Mouse (Mus musculus): Measurements from ENCODE around the gene Avil. TPM values are rescaled to one million over a fixed set of nuclear protein-coding genes. Genes with fewer than 3 reads are reported as not detected.

Gene Avil
- polyA plus RNA-seq, 1 experiment from 2014 or later, result 0.13 TPM

GRCm38 (mm10) chr10:126961757-126962156 is 38.8 kb upstream of the Avil start:
- H3K9ac ChIP-seq (replicated peaks; ENCODE audit: low read depth), result no peak overlapping the region
- 50% methylated on average over 10 of the region's 10 CpGs for WGBS
- peak overlapping the region; percentile 85 for H3K27ac ChIP-seq (ENCODE audit: low read length)
- DNase-seq (ENCODE audit: low spot score) (peak; percentile 87), ATAC-seq (peak; percentile 62)
- H3K4me2 ChIP-seq (replicated peaks; ENCODE audit: low read depth, low read length), result 0 out of 2 replicates have a peak overlapping the region, but pooled peaks have one; percentile 5
- no peaks in the 10 kb centered on the region for H3K36me3 ChIP-seq (ENCODE audit: insufficient read depth, low read length)
- no peak; the same call in 1 of the 2 replicates for TF ChIP-seq EP300 (IDR thresholded peaks at IDR 0.05)
- TF ChIP-seq CTCF (IDR thresholded peaks at IDR 0.05), result no peak
- no peaks in the 10 kb centered on the region for H3K9me3 ChIP-seq (ENCODE audit: low read length)
- no peaks in the 10 kb centered on the region for H3K27me3 ChIP-seq (replicated peaks; ENCODE audit: insufficient read depth, low read length)
- peaks cover 7% of the 10 kb centered on the region for H3K4me1 ChIP-seq (ENCODE audit: insufficient read depth, low read depth, low read length)
- H3K4me3 ChIP-seq (ENCODE audit: low read depth, low read length), result no peak overlapping the region

GRCm38 (mm10) chr10:126962271-126962965 is 38.1 kb upstream of the Avil start:
- no peaks in the 10 kb centered on the region for H3K36me3 ChIP-seq (ENCODE audit: insufficient read depth, low read length)
- H3K4me3 ChIP-seq (ENCODE audit: low read depth, low read length), result no peak overlapping the region
- no peak overlapping the region; the same call in 1 of the 2 replicates for H3K9ac ChIP-seq (replicated peaks; ENCODE audit: low read depth)
- peak overlapping the region; percentile 5; the same call in 1 of the 2 replicates for H3K4me2 ChIP-seq (replicated peaks; ENCODE audit: low read depth, low read length)
- no peaks in the 10 kb centered on the region for H3K27me3 ChIP-seq (replicated peaks; ENCODE audit: insufficient read depth, low read length)
- TF ChIP-seq EP300 (IDR thresholded peaks at IDR 0.05), result no peak
- 0 out of 2 replicates have a peak, but pooled peaks have one; percentile 6 for TF ChIP-seq CTCF (IDR thresholded peaks at IDR 0.05)
- WGBS, result 22% methylated on average over 15 of the region's 15 CpGs
- peaks cover 7% of the 10 kb centered on the region for H3K4me1 ChIP-seq (ENCODE audit: insufficient read depth, low read depth, low read length)
- DNase-seq (ENCODE audit: low spot score) (peak; percentile 95), ATAC-seq (peak; percentile 81)
- peak overlapping the region; percentile 85 for H3K27ac ChIP-seq (ENCODE audit: low read length)
- H3K9me3 ChIP-seq (ENCODE audit: low read length), result no peaks in the 10 kb centered on the region

GRCm38 (mm10) chr10:126962966-126963330 is 37.6 kb upstream of the Avil start:
- WGBS, result 34% methylated on average over 6 of the region's 6 CpGs
- DNase-seq (ENCODE audit: low spot score), result no peak

GRCm38 (mm10) chr10:126963821-126964220 is 36.7 kb upstream of the Avil start:
- peak overlapping the region; percentile 85 for H3K27ac ChIP-seq (ENCODE audit: low read length)
- H3K4me2 ChIP-seq (replicated peaks; ENCODE audit: low read depth, low read length), result no peak overlapping the region
- ATAC-seq (no peak), DNase-seq (ENCODE audit: low spot score) (no peak)
- no peak overlapping the region for H3K9ac ChIP-seq (replicated peaks; ENCODE audit: low read depth)
- no peaks in the 10 kb centered on the region for H3K27me3 ChIP-seq (replicated peaks; ENCODE audit: insufficient read depth, low read length)
- 80% methylated on average over 8 of the region's 8 CpGs for WGBS
- TF ChIP-seq CTCF (IDR thresholded peaks at IDR 0.05) (no peak), EP300 (IDR thresholded peaks at IDR 0.05) (no peak)
- H3K4me1 ChIP-seq (ENCODE audit: insufficient read depth, low read depth, low read length), result peaks cover 7% of the 10 kb centered on the region
- H3K4me3 ChIP-seq (ENCODE audit: low read depth, low read length), result no peak overlapping the region
- H3K36me3 ChIP-seq (ENCODE audit: insufficient read depth, low read length), result no peaks in the 10 kb centered on the region
- no peaks in the 10 kb centered on the region for H3K9me3 ChIP-seq (ENCODE audit: low read length)

More at GRCm38 (mm10) chr10:126962966-126963330, 37.6 kb upstream of the Avil start:
- no peak overlapping the region for H3K4me3 ChIP-seq (ENCODE audit: low read depth, low read length)
- peak overlapping the region; percentile 85 for H3K27ac ChIP-seq (ENCODE audit: low read length)
- no peak overlapping the region for H3K4me2 ChIP-seq (replicated peaks; ENCODE audit: low read depth, low read length)
- H3K27me3 ChIP-seq (replicated peaks; ENCODE audit: insufficient read depth, low read length), result no peaks in the 10 kb centered on the region
- no peak overlapping the region; the same call in 1 of the 2 replicates for H3K9ac ChIP-seq (replicated peaks; ENCODE audit: low read depth)
- H3K4me1 ChIP-seq (ENCODE audit: insufficient read depth, low read depth, low read length), result peaks cover 7% of the 10 kb centered on the region
- no peaks in the 10 kb centered on the region for H3K36me3 ChIP-seq (ENCODE audit: insufficient read depth, low read length)
- no peak for ATAC-seq
- no peaks in the 10 kb centered on the region for H3K9me3 ChIP-seq (ENCODE audit: low read length)
- TF ChIP-seq CTCF (IDR thresholded peaks at IDR 0.05) (no peak), EP300 (IDR thresholded peaks at IDR 0.05) (no peak)

GRCm38 (mm10) chr10:126971363-126972050 is 29.0 kb upstream of the Avil start:
- Histone ChIP-seq H3K9ac (replicated peaks; ENCODE audit: low read depth) (no peak overlapping the region), H3K27ac (ENCODE audit: low read length) (peak overlapping the region; percentile 63), H3K4me2 (replicated peaks; ENCODE audit: low read depth, low read length) (peak overlapping the region; percentile 25), H3K4me1 (ENCODE audit: insufficient read depth, low read depth, low read length) (peaks cover 10% of the 10 kb centered on the region; the same call in 1 of the 2 replicates), H3K9me3 (ENCODE audit: low read length) (no peaks in the 10 kb centered on the region), H3K36me3 (ENCODE audit: insufficient read depth, low read length) (no peaks in the 10 kb centered on the region), H3K4me3 (ENCODE audit: low read depth, low read length) (no peak overlapping the region), H3K27me3 (replicated peaks; ENCODE audit: insufficient read depth, low read length) (no peaks in the 10 kb centered on the region)
- TF ChIP-seq CTCF (IDR thresholded peaks at IDR 0.05) (no peak), EP300 (IDR thresholded peaks at IDR 0.05) (no peak)
- WGBS, result 13% methylated on average over 12 of the region's 12 CpGs
- no peak for DNase-seq (ENCODE audit: low spot score)
- no peak; the same call in 1 of the 2 replicates for ATAC-seq

- DNase-seq (ENCODE audit: low spot score) (peak; percentile 87), ATAC-seq (peak; percentile 85)
- H3K4me2 ChIP-seq (replicated peaks; ENCODE audit: low read depth, low read length), result peak overlapping the region; percentile 25
- H3K36me3 ChIP-seq (ENCODE audit: insufficient read depth, low read length), result no peaks in the 10 kb centered on the region
- H3K9me3 ChIP-seq (ENCODE audit: low read length), result no peaks in the 10 kb centered on the region
- WGBS, result 19% methylated on average over 13 of the region's 13 CpGs
- TF ChIP-seq CTCF (IDR thresholded peaks at IDR 0.05) (peak; percentile 17), EP300 (IDR thresholded peaks at IDR 0.05) (no peak)
- H3K9ac ChIP-seq (replicated peaks; ENCODE audit: low read depth), result no peak overlapping the region
- no peaks in the 10 kb centered on the region for H3K27me3 ChIP-seq (replicated peaks; ENCODE audit: insufficient read depth, low read length)
- no peak overlapping the region; the same call in 1 of the 2 replicates for H3K4me3 ChIP-seq (ENCODE audit: low read depth, low read length)
- peaks cover 10% of the 10 kb centered on the region; the same call in 1 of the 2 replicates for H3K4me1 ChIP-seq (ENCODE audit: insufficient read depth, low read depth, low read length)
- H3K27ac ChIP-seq (ENCODE audit: low read length), result peak overlapping the region; percentile 63
Observed at GRCm38 (mm10) chr10:126972051-126972725, 28.3 kb upstream of the Avil start.

Measured in lung, postnatal 0 days (tissue).